Mouse (Mus musculus): ENCODE results near the gene Timp2.
A peak's percentile ranks its signal among the peaks of the same experiment; 100 is the strongest.

The Timp2 gene

GRCm38 (mm10) chr11:118295026-118295425, 60.5 kb downstream of the Timp2 start:
- no peak for DNase-seq (ENCODE audit: low read depth)

- no peak for DNase-seq (ENCODE audit: low read depth)
These were observed 62.9 kb downstream of the Timp2 start for GRCm38 (mm10) chr11:118292671-118293070.

- peak; percentile 100 for DNase-seq (ENCODE audit: low read depth)
These were observed 65.3 kb downstream of the Timp2 start, which contains the start of gene Usp36 for GRCm38 (mm10) chr11:118289999-118290889. TSS of gene Usp36 (minus strand) at chr11:118290244.

- no peak for DNase-seq (ENCODE audit: low read depth)
These were observed 66.0 kb downstream of the Timp2 start for GRCm38 (mm10) chr11:118289562-118289961.

- no peak for DNase-seq (ENCODE audit: low read depth)
These were observed 66.5 kb downstream of the Timp2 start for GRCm38 (mm10) chr11:118289037-118289511.

GRCm38 (mm10) chr11:118287573-118287972, 68.0 kb downstream of the Timp2 start:
- DNase-seq (ENCODE audit: low read depth): no peak

- no peak for DNase-seq (ENCODE audit: low read depth)
These were observed 69.1 kb downstream of the Timp2 start for GRCm38 (mm10) chr11:118286434-118286833.

- DNase-seq (ENCODE audit: low read depth): no peak
These were observed 69.7 kb downstream of the Timp2 start for GRCm38 (mm10) chr11:118285791-118286190.

GRCm38 (mm10) chr11:118280218-118280617, 75.3 kb downstream of the Timp2 start:
- DNase-seq (ENCODE audit: low read depth): no peak

- DNase-seq (ENCODE audit: low read depth): no peak
These were observed 79.2 kb downstream of the Timp2 start for GRCm38 (mm10) chr11:118276328-118276727.

GRCm38 (mm10) chr11:118275092-118275491, 80.4 kb downstream of the Timp2 start:
- no peak for DNase-seq (ENCODE audit: low read depth)

GRCm38 (mm10) chr11:118269827-118270226, 85.7 kb downstream of the Timp2 start:
- DNase-seq (ENCODE audit: low read depth): no peak

- no peak for DNase-seq (ENCODE audit: low read depth)
These were observed 88.9 kb downstream of the Timp2 start for GRCm38 (mm10) chr11:118266666-118267046.

GRCm38 (mm10) chr11:118266044-118266665, 89.4 kb downstream of the Timp2 start:
- DNase-seq (ENCODE audit: low read depth): no peak

- DNase-seq (ENCODE audit: low read depth): no peak
These were observed 89.9 kb downstream of the Timp2 start for GRCm38 (mm10) chr11:118265621-118266020.

GRCm38 (mm10) chr11:118263146-118263545, 92.4 kb downstream of the Timp2 start:
- DNase-seq (ENCODE audit: low read depth): no peak

- no peak for DNase-seq (ENCODE audit: low read depth)
These were observed 95.5 kb downstream of the Timp2 start for GRCm38 (mm10) chr11:118260081-118260480.

GRCm38 (mm10) chr11:118259580-118259979, 96.0 kb downstream of the Timp2 start:
- DNase-seq (ENCODE audit: low read depth): no peak

- DNase-seq (ENCODE audit: low read depth): no peak
These were observed 99.2 kb downstream of the Timp2 start for GRCm38 (mm10) chr11:118256371-118256770.

GRCm38 (mm10) chr11:118254159-118254951, 101.2 kb downstream of the Timp2 start:
- no peak for DNase-seq (ENCODE audit: low read depth)

- DNase-seq (ENCODE audit: low read depth): no peak
These were observed 101.9 kb downstream of the Timp2 start for GRCm38 (mm10) chr11:118253447-118254158.

Data from fibroblast of lung, adult 2 months (primary cell).